8 mouse cellular contexts compared by ENCODE assay signal in the genomic region with DNA sequence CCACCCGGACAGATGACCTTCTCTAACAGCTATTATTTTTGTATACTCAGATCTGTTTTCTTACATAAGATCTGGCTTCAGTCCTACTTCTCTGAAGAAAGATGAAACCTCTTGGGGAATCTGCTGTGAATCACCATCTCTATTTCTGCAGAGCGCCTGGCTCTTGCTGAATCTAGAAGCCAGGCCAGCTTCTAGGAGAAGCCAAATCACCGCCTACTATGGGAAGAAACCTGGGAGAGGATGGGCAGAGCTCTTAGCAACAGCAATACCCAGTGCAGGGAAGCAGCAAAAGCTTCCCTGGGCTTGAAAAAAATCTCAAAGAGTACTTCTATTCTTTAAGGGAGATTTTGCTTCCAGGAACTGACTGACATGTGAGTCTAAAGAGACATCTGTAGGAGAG.
A peak's percentile ranks its signal among the peaks of the same experiment; 100 is the strongest.
DNase-seq lines count a peak whose midpoint lies in the region; ATAC-seq and TF ChIP-seq lines count a peak whose summit lies in the region.

No protein-coding gene starts in this region.

- H3K9ac ChIP-seq in heart, embryonic 12.5 days = no peak overlapping the region
- no peak overlapping the region for H3K9ac ChIP-seq in liver, embryonic 12.5 days

- intact Hi-C loops in left cerebral cortex, adult 2 months (cut with DNase I) = loop anchor here (2.0 to 10.0 kb wide), 6 partner anchors 142 to 492 kb away; no protein-coding TSS in a partner anchor

- H3K27me3 ChIP-seq in heart, embryonic 12.5 days (replicated peaks) = no peaks in the 10 kb centered on the region
- H3K27me3 ChIP-seq in liver, embryonic 12.5 days (replicated peaks) = no peaks in the 10 kb centered on the region

- no peak overlapping the region for H3K4me3 ChIP-seq in heart, embryonic 12.5 days
- H3K4me3 ChIP-seq in left cerebral cortex, adult 2 months = no peak overlapping the region
- H3K4me3 ChIP-seq in liver, embryonic 12.5 days = no peak overlapping the region

- 74% methylated on average over 3 of the region's 3 CpGs for WGBS in heart, embryonic 12.5 days
- 59% methylated on average over 3 of the region's 3 CpGs for WGBS in liver, embryonic 12.5 days (ENCODE audit: insufficient replicate concordance)

- no peak for TF ChIP-seq CTCF in left cerebral cortex, adult 2 months (IDR thresholded peaks at IDR 0.05)

- H3K27ac ChIP-seq in heart, embryonic 12.5 days (ENCODE audit: poor library complexity, severe bottlenecking) = no peak overlapping the region
- peak overlapping the region; percentile 94 for H3K27ac ChIP-seq in left cerebral cortex, adult 2 months
- no peak overlapping the region for H3K27ac ChIP-seq in liver, embryonic 12.5 days

- H3K4me2 ChIP-seq in heart, embryonic 12.5 days = no peak overlapping the region
- no peak overlapping the region for H3K4me2 ChIP-seq in liver, embryonic 12.5 days

- H3K36me3 ChIP-seq in heart, embryonic 12.5 days = no peaks in the 10 kb centered on the region
- no peaks in the 10 kb centered on the region for H3K36me3 ChIP-seq in liver, embryonic 12.5 days

- no peak for ATAC-seq in heart, embryonic 12.5 days (ENCODE audit: insufficient number of reproducible peaks, low FRiP score)
- ATAC-seq in megakaryocyte, adult 5-6 weeks (ENCODE audit: poor library complexity, severe bottlenecking) = no peak
- no peak for ATAC-seq in liver, embryonic 12.5 days

- H3K9me3 ChIP-seq in heart, embryonic 12.5 days (replicated peaks) = no peaks in the 10 kb centered on the region
- H3K9me3 ChIP-seq in liver, embryonic 12.5 days (replicated peaks) = no peaks in the 10 kb centered on the region

- DNase-seq in heart, adult 18-20 months = peak; percentile 67 to 72
- peak; percentile 45 for DNase-seq in adrenal gland, postnatal 10 days
- peak; percentile 37 to 57 for DNase-seq in gastrocnemius, adult 8-10 months (ENCODE audit: low spot score in 2 of 2)
- peak; percentile 54 to 56 for DNase-seq in left cerebral cortex, adult 2 months (ENCODE audit: extremely low spot score in 1 of 2, low spot score in 2 of 2)
- DNase-seq in telencephalon, adult 2 months (ENCODE audit: low read depth, low spot score) = peak; percentile 96

- H3K4me1 ChIP-seq in heart, embryonic 12.5 days (replicated peaks) = no peaks in the 10 kb centered on the region
- no peaks in the 10 kb centered on the region for H3K4me1 ChIP-seq in liver, embryonic 12.5 days

Comparison
In these comparisons a context has a peak if more than half of its experiments do, and no peak if none do; other contexts are left out.
1. DNase-seq: peak in every context shown above with its lines; median percentile 96 in telencephalon, adult 2 months; 70 in heart, adult 18-20 months; 55 in left cerebral cortex, adult 2 months; 47 in gastrocnemius, adult 8-10 months; 45 in adrenal gland, postnatal 10 days.